Mouse (Mus musculus) adrenal gland, postnatal 25 days (tissue): Measurements from ENCODE around the gene Ttll9. TPM values are rescaled to one million over a fixed set of nuclear protein-coding genes. Genes with fewer than 3 reads are reported as not detected.

Source experiments
- DNase-seq: peaks from one replicate; pipeline ENCODE4 v3.0.0; 2021; ENCODE audit warnings: mixed read lengths
- total RNA-seq: library from RNA; stranded (reverse); gene quantifications from 2 replicates; pipeline ENCODE4 v1.2.3, GENCODE M21; 2021

Ttll9 gene
- total RNA-seq, 1 experiment from 2014 or later: not detected

- DNase-seq: peak; percentile 43
Observed at GRCm38 (mm10) chr2:153013724-153014515, 51.6 kb downstream of the Ttll9 start.

DNA sequence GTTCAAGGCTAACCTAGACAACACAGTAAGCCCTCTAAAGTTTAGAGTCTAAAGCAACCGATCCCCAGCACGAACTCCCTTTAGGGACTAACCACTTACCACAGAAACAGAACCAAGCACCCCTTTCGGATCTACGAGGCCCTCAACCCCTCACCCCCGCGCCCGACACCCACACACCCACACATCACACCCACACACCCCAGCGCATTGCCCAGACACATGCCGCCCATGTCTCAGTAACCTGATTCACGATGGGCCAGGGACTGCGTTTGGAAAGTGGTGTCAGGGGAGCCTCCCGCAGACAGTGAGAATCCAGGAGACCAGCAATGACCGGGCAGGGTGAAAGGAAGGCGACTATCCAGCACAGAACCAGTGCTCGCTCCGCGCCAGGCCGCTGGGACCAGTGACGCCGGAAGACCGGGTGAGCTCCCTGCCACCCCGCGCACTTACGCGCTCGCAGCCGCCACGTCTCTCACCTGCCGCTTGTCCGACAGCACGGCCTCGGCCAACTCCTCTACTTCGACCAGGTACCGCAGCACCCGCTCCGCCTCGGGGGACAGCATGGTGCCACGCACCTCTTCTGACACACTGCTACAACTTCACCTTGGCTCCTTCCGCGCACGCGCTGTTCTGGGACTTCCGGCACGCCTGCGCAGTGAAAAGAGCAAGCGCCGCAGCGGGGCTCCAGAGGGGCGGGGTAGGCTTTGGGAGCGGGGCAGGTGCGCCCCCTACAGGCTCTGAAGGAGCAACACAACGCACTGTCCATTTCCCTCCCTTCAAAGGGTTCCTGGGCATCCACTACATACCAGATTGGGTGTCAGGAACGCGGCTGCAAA lies 52.7 kb downstream of the Ttll9 start, which contains the start of gene Pdrg1:
Pdrg1 (minus strand) TSS at position 670 of the 836 bp plus-strand sequence.
- DNase-seq: peak; percentile 97

DNA sequence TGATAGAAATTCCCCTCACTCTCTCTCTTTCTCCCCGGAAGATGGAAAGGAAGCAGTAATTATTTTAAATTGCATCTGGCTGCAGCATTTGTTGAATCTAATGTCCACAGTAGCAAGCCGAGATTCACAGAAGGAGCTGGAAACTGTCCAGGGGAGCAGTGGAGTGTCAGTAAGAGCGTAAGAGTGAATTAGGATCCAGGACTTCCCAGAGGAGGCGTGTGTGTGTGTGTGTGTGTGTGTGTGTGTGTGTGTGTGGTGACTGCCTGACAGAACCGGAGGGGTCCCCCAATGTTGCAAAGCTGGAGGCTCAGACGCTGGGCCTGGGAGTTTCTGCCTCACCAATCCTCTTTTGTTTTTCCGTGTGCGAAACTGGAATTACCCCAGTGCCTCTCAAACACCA lies 53.5 kb downstream of the Ttll9 start:
- DNase-seq: no peak

GRCm38 (mm10) chr2:153016786-153017185 lies 54.5 kb downstream of the Ttll9 start:
- no peak for DNase-seq

DNA sequence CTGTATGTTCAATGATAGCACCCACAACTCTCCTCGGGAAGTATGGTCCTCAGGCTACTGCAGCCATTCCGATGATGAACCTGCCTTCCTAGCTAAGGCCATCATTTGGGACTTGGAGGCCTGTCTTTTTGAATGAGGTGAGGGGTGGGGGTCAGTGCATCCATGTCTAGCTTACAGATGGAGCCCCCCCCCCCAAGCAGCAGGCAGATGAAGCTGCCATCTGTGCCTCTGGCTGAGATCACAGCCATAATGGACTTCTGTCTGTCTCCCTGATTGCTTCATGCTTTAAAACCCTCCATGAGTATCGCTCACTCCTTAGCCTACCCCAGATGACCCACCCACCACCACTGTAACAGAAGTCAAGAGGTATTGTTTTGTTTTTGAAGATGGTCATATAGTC lies 57.1 kb downstream of the Ttll9 start:
- no peak for DNase-seq

- no peak for DNase-seq
Observed at GRCm38 (mm10) chr2:153021163-153021562, 58.9 kb downstream of the Ttll9 start.

- no peak for DNase-seq
Observed at GRCm38 (mm10) chr2:153022855-153023254, 60.6 kb downstream of the Ttll9 start.

GRCm38 (mm10) chr2:153026052-153026451 lies 63.8 kb downstream of the Ttll9 start:
- no peak for DNase-seq

DNA sequence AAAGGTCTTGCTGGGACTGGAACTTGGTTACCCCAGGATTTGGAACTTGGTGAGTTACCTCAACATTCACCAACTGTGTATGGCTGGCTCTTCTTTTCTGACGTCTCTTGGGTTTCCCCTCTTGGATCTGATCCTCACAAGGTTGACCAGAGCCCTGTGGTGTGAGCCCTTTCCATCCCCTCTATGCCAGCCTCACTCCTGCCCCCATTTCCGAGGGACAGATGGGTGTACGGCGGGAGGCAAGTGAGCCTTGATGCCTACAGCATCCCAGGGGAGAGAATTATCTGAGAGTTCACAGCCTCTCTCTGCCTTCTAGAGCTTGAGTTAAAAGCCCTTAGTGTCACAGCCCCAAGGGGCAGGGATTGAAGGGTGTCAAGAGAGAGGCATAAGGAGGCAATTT lies 65.2 kb downstream of the Ttll9 start:
- DNase-seq: no peak

DNA sequence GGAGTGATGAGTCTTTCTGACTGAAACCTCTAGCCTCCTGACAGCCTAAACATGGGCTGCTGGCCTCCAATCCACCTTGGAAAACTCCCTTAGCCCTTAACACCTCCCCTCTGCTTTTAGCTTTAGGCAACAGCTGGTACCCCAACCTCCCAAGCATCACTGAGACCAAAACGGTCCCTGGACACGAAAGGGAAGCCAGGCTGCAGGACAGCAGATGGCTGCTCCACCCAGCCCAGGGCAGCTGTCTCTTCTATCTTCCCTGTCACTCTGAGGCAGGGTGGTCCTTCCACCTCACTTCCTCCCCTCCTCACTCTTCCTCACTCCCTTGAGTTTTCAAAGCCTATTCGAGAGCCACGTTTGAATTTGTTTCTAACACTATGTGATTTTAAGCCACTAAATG lies 68.1 kb downstream of the Ttll9 start:
- DNase-seq: no peak

DNA sequence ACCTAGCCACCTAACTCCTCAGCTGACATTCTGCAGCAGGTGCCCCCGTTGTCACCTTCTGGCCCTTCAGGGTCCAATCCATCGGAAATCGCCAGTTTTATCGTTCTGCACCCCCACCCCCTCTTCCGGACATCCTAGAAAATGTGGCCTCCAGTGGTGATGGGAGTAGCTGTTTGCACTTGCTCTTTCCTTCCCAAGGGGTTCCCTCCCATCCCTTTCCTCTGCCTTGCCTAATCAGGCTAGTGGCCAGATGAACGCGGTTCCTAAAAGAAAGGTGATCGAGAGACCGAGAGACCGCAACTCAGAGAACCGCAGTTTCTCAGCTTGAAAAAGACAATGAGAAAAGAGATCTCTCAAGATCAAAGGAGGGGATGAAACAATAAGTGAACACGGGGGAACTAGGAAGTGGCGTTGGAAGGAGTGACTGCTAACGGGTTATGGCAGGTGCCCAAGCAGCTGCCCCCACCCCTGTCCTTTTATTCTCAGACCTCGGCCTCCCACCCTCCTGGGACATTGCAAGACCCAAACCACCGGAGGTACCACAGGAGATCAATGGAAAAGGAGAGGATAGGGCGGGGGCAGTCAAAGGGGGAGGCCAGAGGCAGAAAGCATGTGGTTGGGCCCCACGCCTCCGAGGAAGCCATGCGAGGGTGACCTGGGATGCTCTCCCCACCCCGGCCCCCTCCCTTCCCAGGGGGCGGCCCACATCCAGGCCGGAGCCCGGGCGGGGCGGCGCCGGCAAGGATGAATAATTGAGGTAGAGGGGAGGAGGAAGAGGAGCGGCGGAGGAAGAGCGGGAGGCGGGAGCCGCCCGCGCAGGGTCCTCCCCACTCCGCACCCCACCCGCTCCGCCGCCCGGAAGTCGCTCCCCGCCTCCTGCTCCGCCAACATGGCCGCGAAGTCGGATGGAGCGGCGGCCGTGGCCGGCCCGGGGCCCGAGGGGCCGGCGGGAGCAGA lies 69.1 kb downstream of the Ttll9 start, which contains the start of gene Xkr7:
Xkr7 (plus strand) TSS at position 727 of the 957 bp plus-strand sequence.
- no peak for DNase-seq

DNA sequence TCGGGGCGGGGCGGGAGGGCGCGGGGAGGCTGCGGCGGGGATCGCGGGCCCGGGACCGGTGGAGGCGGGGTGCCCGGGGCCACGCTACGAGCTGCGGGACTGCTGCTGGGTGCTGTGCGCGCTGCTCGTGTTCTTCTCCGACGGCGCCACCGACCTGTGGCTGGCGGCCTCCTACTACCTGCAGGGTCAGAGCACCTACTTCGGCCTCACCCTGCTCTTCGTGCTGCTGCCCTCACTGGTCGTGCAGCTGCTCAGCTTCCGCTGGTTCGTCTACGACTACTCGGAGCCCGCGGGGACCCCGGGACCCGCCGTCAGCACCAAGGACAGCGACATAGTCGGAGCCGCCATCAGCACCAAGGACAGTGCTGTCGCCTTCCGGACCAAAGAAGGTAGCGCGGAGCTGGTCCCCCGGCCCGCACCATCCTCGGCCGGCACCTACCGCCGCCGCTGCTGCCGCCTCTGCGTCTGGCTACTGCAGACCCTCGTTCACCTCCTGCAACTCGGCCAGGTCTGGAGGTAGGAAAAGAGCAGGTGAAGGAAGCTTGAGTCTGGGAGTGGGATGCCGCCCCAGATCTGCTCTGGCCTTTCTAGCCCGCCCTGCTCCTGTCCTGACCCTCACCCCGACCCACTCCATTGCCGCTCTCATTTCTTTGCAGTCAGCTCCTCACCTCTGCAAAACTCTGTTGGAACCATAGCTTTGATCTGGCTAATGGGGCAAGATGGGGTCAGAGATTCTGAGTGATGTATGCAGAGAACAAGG lies 70.0 kb downstream of the Ttll9 start:
- peak; percentile 85 for DNase-seq

DNA sequence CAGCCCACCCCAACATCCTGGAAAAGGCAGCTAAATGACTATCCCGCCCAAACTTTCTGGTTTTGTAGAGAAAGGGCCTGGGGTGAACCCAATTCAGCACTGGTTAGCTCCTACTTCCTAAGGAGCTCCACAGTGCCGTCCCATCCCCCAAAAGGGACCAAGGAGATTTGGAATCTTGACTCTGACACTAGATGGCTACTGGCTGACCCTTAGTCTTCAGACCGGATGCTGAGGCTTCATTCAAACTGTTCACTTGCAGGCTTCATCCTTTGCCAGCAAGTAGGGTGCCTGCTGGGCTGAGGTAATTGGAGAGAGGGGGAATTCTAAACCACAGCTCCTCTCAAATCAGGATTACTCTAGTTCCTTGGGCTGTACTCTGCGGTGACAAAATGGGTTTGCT lies 70.7 kb downstream of the Ttll9 start:
- DNase-seq: no peak

- DNase-seq: no peak
Observed at GRCm38 (mm10) chr2:153033545-153034230, 71.4 kb downstream of the Ttll9 start.

GRCm38 (mm10) chr2:153036690-153037089 lies 74.4 kb downstream of the Ttll9 start:
- DNase-seq: no peak

DNA sequence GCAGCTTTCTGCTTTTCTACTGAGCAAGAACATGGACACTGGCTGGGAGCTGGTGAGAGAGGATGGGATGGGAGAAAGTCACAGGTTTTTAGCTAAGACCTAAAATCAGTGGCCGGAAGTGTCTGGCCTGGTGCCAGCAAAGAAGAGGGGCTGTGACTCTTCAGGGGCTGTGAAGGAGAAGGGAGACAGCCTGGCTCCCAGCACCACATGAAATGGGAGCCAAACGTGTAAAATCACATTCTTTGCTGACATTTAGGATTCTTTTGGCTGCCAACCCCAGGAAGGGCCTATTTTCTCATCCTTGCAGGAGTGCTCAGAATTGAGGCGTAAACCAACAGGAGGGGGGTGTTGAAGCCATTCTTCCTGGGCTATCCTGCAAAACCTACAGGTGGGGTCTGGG lies 81.6 kb downstream of the Ttll9 start:
- DNase-seq: no peak

DNA sequence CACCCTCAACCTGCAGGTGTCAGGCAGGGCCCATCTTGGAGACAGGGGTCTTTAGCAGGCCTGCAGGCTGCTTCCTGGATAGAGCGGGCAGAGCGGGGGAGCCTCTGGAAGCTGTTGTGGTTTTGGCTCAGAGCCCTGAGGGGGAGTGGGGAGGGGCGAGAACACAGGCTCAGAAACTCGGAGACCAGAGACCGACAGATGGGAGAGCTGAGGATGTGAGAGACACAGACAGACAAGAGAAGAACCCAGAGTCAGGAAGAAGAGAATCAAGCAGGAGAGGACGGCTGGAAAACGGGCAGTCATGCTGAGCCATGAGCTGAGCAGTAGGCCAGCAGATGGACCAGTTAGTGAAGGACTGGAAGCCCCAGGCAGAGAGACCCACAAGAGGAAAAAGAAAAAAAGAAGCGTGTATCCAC lies 83.6 kb downstream of the Ttll9 start:
- DNase-seq: no peak

GRCm38 (mm10) chr2:153047828-153048465 lies 85.7 kb downstream of the Ttll9 start:
- peak; percentile 64 for DNase-seq

DNA sequence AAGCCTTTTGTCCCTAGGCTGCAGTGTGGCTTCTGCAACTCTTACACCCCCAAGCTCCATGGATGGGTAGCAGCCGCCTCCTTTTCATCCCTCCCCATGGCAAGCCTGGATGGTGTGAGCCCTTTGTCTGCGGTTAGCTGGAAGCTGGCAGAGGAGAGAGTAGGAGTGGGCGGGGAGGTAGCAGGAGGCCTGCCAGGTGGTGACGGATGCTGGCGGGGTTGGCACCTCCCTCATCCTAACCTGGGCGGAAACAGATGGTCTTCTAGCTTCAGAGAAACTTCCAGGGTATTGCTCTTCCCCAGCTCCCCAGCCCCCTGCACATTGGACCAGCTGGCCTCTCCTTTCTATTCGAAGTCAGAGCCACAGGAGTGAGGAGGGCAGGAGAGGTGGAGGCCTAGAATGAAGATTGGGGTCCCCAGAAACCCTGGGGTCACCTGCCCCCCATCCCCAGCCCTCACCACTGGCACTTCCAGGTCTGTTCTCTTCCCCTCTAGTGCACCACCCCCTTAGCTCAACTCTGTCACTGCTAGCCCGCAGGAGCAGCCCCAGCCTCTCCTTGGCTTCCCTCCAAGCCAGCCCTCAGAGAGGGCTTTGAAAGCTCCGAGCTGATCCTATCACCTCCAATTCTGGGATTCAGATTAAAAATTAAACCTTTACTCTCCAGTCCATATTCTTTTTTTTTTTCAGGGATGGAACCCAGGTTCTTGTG lies 87.2 kb downstream of the Ttll9 start:
- DNase-seq: peak; percentile 39

DNA sequence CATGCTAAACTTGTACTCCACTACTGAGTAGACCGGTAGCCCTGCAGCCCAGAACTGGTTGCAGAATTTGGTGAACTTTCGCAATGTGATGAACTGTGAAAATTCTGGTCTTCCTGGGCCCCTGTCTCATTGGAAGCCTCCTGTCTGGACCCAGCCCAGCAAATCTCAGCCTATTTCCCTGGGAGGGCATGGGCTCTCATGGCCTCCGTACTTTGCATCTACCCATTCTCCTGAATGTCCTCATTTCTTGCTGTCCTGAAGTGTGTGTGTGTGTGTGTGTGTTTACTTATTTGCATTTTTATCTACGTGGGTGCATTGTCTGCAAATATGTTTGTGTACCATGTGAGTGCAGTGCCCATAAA lies 87.7 kb downstream of the Ttll9 start:
- DNase-seq: no peak
